Mouse (Mus musculus): ENCODE data around the gene Camk1g. TPM values are rescaled to one million over a fixed set of nuclear protein-coding genes. Genes with fewer than 3 reads are reported as not detected.

Gene Camk1g
- polyA plus RNA-seq, 1 experiment = 0.54 TPM

DNA sequence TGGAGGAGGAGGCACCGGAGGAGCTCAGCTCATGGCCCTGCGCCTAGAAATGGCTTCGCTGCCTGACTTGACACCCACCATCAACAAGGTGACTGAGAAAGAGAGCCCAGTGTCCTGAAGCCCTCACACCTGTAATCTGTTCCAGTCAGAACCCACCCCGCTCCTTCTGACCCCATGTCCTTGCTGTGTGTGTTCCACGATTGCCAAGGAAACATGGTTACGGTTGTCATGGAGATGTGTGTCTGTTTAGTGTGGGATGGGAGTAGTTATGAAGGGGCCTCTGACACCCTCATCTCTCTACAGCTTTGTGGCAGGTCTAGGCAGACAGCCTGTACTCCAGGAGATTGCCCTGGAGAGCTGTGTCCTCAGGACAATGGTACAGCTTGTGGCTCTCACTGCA is 35.6 kb downstream of the Camk1g start:
- Histone ChIP-seq H3K4me3 (ENCODE audit: low read depth, low read length) (no peak overlapping the region), H3K36me3 (ENCODE audit: control insufficient read depth, insufficient read depth, low read length, poor library complexity, severe bottlenecking) (no peaks in the 10 kb centered on the region), H3K27ac (ENCODE audit: insufficient read depth, low read length) (no peak overlapping the region), H3K9ac (ENCODE audit: low read depth, poor library complexity, severe bottlenecking) (no peak overlapping the region), H3K4me1 (ENCODE audit: control insufficient read depth, insufficient read depth, low read length) (no peaks in the 10 kb centered on the region), H3K27me3 (ENCODE audit: control insufficient read depth, insufficient read depth, low read length, poor library complexity, severe bottlenecking) (no peaks in the 10 kb centered on the region), H3K9me3 (replicated peaks; ENCODE audit: control insufficient read depth, insufficient read depth, low read length, poor library complexity, severe bottlenecking) (no peaks in the 10 kb centered on the region)
- TF ChIP-seq POLR2A (IDR thresholded peaks at IDR 0.05; ENCODE audit: insufficient read depth, low read length) (no peak), CTCF (IDR thresholded peaks at IDR 0.05; ENCODE audit: low read depth, low read length) (no peak), EP300 (IDR thresholded peaks at IDR 0.05; ENCODE audit: insufficient read depth, low read depth, low read length) (no peak)

DNA sequence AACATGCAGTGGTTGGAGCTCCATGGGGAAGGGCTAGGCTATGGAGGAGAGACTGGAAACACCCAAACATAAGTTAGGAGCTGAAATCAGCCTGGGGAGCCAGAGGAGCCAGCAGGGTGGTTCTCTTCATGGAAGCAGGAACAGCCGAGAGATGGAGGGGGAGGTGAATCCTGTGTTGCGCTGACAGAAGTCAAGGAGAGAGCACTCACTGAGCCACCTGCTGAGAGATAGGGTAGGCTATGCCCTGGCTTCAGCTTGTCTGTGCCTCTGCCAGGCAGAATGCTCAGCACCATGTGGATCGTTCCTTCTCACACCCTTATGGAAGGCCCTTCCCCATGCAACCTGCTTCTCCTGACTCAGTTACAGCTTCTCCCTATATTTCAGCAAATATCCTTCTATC is 36.3 kb downstream of the Camk1g start:
- Histone ChIP-seq H3K27ac (ENCODE audit: insufficient read depth, low read length) (no peak overlapping the region), H3K9me3 (replicated peaks; ENCODE audit: control insufficient read depth, insufficient read depth, low read length, poor library complexity, severe bottlenecking) (no peaks in the 10 kb centered on the region), H3K4me3 (ENCODE audit: low read depth, low read length) (no peak overlapping the region), H3K4me1 (ENCODE audit: control insufficient read depth, insufficient read depth, low read length) (no peaks in the 10 kb centered on the region), H3K9ac (ENCODE audit: low read depth, poor library complexity, severe bottlenecking) (no peak overlapping the region), H3K27me3 (ENCODE audit: control insufficient read depth, insufficient read depth, low read length, poor library complexity, severe bottlenecking) (no peaks in the 10 kb centered on the region), H3K36me3 (ENCODE audit: control insufficient read depth, insufficient read depth, low read length, poor library complexity, severe bottlenecking) (no peaks in the 10 kb centered on the region)
- TF ChIP-seq EP300 (IDR thresholded peaks at IDR 0.05; ENCODE audit: insufficient read depth, low read depth, low read length) (no peak), CTCF (IDR thresholded peaks at IDR 0.05; ENCODE audit: low read depth, low read length) (no peak), POLR2A (IDR thresholded peaks at IDR 0.05; ENCODE audit: insufficient read depth, low read length) (no peak)

DNA sequence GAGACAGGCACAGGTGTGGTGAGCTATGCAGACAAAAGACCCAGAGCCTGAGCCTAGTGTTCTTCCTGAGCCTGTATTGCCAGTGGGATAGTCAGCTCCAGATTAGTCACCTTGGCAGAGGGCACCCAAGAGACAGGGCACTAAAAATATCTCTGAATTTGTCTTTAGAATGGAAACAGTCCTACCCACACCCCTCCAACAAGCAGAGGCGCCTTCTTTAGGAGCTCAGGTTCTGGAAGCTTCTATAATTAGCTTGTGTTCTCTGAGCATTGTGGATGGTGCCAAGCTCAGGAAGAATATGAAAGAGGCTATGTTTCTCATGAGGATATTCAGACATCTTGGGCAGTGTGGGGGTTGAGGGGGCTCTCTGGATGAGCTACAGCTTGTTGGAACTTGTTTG is 37.4 kb downstream of the Camk1g start:
- Histone ChIP-seq H3K4me1 (ENCODE audit: control insufficient read depth, insufficient read depth, low read length) (no peaks in the 10 kb centered on the region), H3K27me3 (ENCODE audit: control insufficient read depth, insufficient read depth, low read length, poor library complexity, severe bottlenecking) (no peaks in the 10 kb centered on the region), H3K4me3 (ENCODE audit: low read depth, low read length) (no peak overlapping the region), H3K36me3 (ENCODE audit: control insufficient read depth, insufficient read depth, low read length, poor library complexity, severe bottlenecking) (no peaks in the 10 kb centered on the region), H3K9ac (ENCODE audit: low read depth, poor library complexity, severe bottlenecking) (no peak overlapping the region), H3K27ac (ENCODE audit: insufficient read depth, low read length) (no peak overlapping the region), H3K9me3 (replicated peaks; ENCODE audit: control insufficient read depth, insufficient read depth, low read length, poor library complexity, severe bottlenecking) (no peaks in the 10 kb centered on the region)
- TF ChIP-seq CTCF (IDR thresholded peaks at IDR 0.05; ENCODE audit: low read depth, low read length) (no peak), EP300 (IDR thresholded peaks at IDR 0.05; ENCODE audit: insufficient read depth, low read depth, low read length) (no peak), POLR2A (IDR thresholded peaks at IDR 0.05; ENCODE audit: insufficient read depth, low read length) (no peak)

DNA sequence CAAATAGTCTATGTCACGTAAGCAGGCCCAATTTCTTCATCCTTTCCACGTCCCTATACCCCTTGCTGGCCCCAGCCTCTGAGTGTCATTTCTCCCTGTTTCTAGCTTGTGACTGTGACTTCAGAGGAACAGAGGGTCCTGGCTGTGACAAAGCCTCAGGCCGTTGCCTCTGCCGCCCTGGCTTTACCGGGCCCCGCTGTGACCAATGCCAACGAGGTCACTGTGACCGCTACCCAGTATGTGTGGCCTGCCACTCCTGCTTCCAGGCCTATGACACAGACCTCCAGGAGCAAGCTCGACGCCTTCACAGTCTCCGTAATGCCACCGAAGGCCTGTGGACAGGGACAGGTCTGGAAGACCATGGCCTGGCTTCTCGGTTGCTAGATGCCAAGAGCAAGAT is 38.1 kb downstream of the Camk1g start:
- no peaks in the 10 kb centered on the region for H3K27me3 ChIP-seq (ENCODE audit: control insufficient read depth, insufficient read depth, low read length, poor library complexity, severe bottlenecking)
- H3K4me3 ChIP-seq (ENCODE audit: low read depth, low read length) = no peak overlapping the region
- no peaks in the 10 kb centered on the region for H3K36me3 ChIP-seq (ENCODE audit: control insufficient read depth, insufficient read depth, low read length, poor library complexity, severe bottlenecking)
- TF ChIP-seq CTCF (IDR thresholded peaks at IDR 0.05; ENCODE audit: low read depth, low read length) = no peak
- TF ChIP-seq EP300 (IDR thresholded peaks at IDR 0.05; ENCODE audit: insufficient read depth, low read depth, low read length) = no peak
- no peak for TF ChIP-seq POLR2A (IDR thresholded peaks at IDR 0.05; ENCODE audit: insufficient read depth, low read length)
- no peaks in the 10 kb centered on the region for H3K9me3 ChIP-seq (replicated peaks; ENCODE audit: control insufficient read depth, insufficient read depth, low read length, poor library complexity, severe bottlenecking)
- no peak overlapping the region for H3K27ac ChIP-seq (ENCODE audit: insufficient read depth, low read length)
- no peak overlapping the region for H3K9ac ChIP-seq (ENCODE audit: low read depth, poor library complexity, severe bottlenecking)
- no peaks in the 10 kb centered on the region for H3K4me1 ChIP-seq (ENCODE audit: control insufficient read depth, insufficient read depth, low read length)

DNA sequence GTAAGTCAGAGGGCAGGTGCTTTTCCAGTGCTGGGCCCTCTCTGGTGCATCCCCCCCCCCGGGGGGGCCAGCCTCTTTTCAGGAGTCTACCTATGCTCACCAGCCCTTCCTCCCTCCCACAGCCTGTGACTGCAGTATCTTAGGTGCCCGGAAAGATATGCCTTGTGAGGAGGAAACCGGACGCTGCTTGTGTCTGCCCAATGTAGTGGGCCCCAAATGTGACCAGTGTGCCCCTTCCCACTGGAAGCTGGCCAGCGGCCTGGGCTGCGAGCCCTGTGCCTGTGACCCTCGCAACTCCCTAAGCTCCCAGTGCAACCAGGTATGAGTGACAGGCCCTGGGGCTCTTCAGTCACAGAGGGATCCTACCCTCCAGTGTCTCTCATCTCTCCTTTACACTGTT is 39.5 kb downstream of the Camk1g start:
- no peak overlapping the region for H3K9ac ChIP-seq (ENCODE audit: low read depth, poor library complexity, severe bottlenecking)
- H3K4me1 ChIP-seq (ENCODE audit: control insufficient read depth, insufficient read depth, low read length) = no peaks in the 10 kb centered on the region
- H3K9me3 ChIP-seq (replicated peaks; ENCODE audit: control insufficient read depth, insufficient read depth, low read length, poor library complexity, severe bottlenecking) = no peaks in the 10 kb centered on the region
- no peak for TF ChIP-seq CTCF (IDR thresholded peaks at IDR 0.05; ENCODE audit: low read depth, low read length)
- no peak for TF ChIP-seq EP300 (IDR thresholded peaks at IDR 0.05; ENCODE audit: insufficient read depth, low read depth, low read length)
- TF ChIP-seq POLR2A (IDR thresholded peaks at IDR 0.05; ENCODE audit: insufficient read depth, low read length) = no peak
- H3K27ac ChIP-seq (ENCODE audit: insufficient read depth, low read length) = no peak overlapping the region
- no peaks in the 10 kb centered on the region for H3K36me3 ChIP-seq (ENCODE audit: control insufficient read depth, insufficient read depth, low read length, poor library complexity, severe bottlenecking)
- H3K27me3 ChIP-seq (ENCODE audit: control insufficient read depth, insufficient read depth, low read length, poor library complexity, severe bottlenecking) = no peaks in the 10 kb centered on the region
- H3K4me3 ChIP-seq (ENCODE audit: low read depth, low read length) = no peak overlapping the region

DNA sequence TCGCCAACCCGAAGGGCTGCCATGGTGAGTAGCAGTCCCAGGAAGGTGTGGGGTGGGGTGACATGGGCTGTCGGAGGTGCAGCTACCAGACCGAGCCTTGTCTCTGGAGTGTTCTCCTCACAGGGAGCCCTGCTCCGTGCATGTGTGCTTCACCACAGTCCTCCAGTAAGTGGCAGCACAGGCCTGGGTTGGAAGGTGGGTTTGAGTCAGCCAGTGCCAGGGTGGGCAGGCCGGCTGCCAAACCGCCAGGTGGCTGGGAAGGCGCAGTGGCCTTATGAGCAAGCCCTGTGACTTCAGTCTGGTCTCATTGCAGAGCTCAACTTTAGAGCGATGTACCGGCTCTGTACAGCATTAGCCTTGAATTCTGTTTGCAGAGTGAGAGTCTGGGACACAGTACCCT is 39.9 kb downstream of the Camk1g start:
- H3K9me3 ChIP-seq (replicated peaks; ENCODE audit: control insufficient read depth, insufficient read depth, low read length, poor library complexity, severe bottlenecking) = no peaks in the 10 kb centered on the region
- no peak for TF ChIP-seq POLR2A (IDR thresholded peaks at IDR 0.05; ENCODE audit: insufficient read depth, low read length)
- peak; percentile 49 for TF ChIP-seq CTCF (IDR thresholded peaks at IDR 0.05; ENCODE audit: low read depth, low read length)
- TF ChIP-seq EP300 (IDR thresholded peaks at IDR 0.05; ENCODE audit: insufficient read depth, low read depth, low read length) = no peak
- H3K36me3 ChIP-seq (ENCODE audit: control insufficient read depth, insufficient read depth, low read length, poor library complexity, severe bottlenecking) = no peaks in the 10 kb centered on the region
- no peak overlapping the region for H3K27ac ChIP-seq (ENCODE audit: insufficient read depth, low read length)
- H3K4me3 ChIP-seq (ENCODE audit: low read depth, low read length) = no peak overlapping the region
- no peaks in the 10 kb centered on the region for H3K4me1 ChIP-seq (ENCODE audit: control insufficient read depth, insufficient read depth, low read length)
- H3K27me3 ChIP-seq (ENCODE audit: control insufficient read depth, insufficient read depth, low read length, poor library complexity, severe bottlenecking) = no peaks in the 10 kb centered on the region
- H3K9ac ChIP-seq (ENCODE audit: low read depth, poor library complexity, severe bottlenecking) = no peak overlapping the region
